Mouse (Mus musculus): ENCODE results near the gene Dus2. TPM values are rescaled to one million over a fixed set of nuclear protein-coding genes. Genes with fewer than 3 reads are reported as not detected.

The Dus2 gene
- polyA plus RNA-seq, 1 experiment from 2014 or later, result 17.6 TPM

- Histone ChIP-seq H3K27me3 (replicated peaks) (no peaks in the 10 kb centered on the region), H3K4me3 (replicated peaks) (no peak overlapping the region), H3K9me3 (no peaks in the 10 kb centered on the region), H3K9ac (no peak overlapping the region), H3K4me2 (no peak overlapping the region), H3K4me1 (no peaks in the 10 kb centered on the region), H3K36me3 (no peaks in the 10 kb centered on the region), H3K27ac (no peak overlapping the region)
- no peak for ATAC-seq (ENCODE audit: insufficient read depth, low FRiP score, low read depth)
- 40% methylated on average over 1 of the region's 1 CpGs for WGBS
Measured at GRCm38 (mm10) chr8:106069565-106069964, 78.4 kb downstream of the Dus2 start.

GRCm38 (mm10) chr8:106072113-106072512 lies 81.0 kb downstream of the Dus2 start:
- ATAC-seq (ENCODE audit: insufficient read depth, low FRiP score, low read depth), result no peak
- Histone ChIP-seq H3K36me3 (peaks cover under 1% of the 10 kb centered on the region; the same call in 1 of the 2 replicates), H3K4me3 (replicated peaks) (no peak overlapping the region), H3K4me2 (no peak overlapping the region), H3K27me3 (replicated peaks) (no peaks in the 10 kb centered on the region), H3K9ac (no peak overlapping the region), H3K4me1 (no peaks in the 10 kb centered on the region), H3K27ac (no peak overlapping the region), H3K9me3 (no peaks in the 10 kb centered on the region)

GRCm38 (mm10) chr8:106074236-106074635 lies 83.1 kb downstream of the Dus2 start:
- H3K27me3 ChIP-seq (replicated peaks), result no peaks in the 10 kb centered on the region
- H3K9ac ChIP-seq, result no peak overlapping the region
- no peaks in the 10 kb centered on the region for H3K9me3 ChIP-seq
- ATAC-seq (ENCODE audit: insufficient read depth, low FRiP score, low read depth), result no peak
- H3K4me2 ChIP-seq, result no peak overlapping the region
- H3K4me3 ChIP-seq (replicated peaks), result no peak overlapping the region
- H3K4me1 ChIP-seq, result no peaks in the 10 kb centered on the region
- H3K27ac ChIP-seq, result no peak overlapping the region
- H3K36me3 ChIP-seq, result peaks cover 8% of the 10 kb centered on the region; the same call in 1 of the 2 replicates

GRCm38 (mm10) chr8:106074659-106075058 lies 83.5 kb downstream of the Dus2 start:
- 72% methylated on average over 1 of the region's 1 CpGs for WGBS
- Histone ChIP-seq H3K4me2 (no peak overlapping the region), H3K9me3 (no peaks in the 10 kb centered on the region), H3K4me1 (no peaks in the 10 kb centered on the region), H3K36me3 (peaks cover 12% of the 10 kb centered on the region; the same call in 1 of the 2 replicates), H3K9ac (no peak overlapping the region), H3K27ac (no peak overlapping the region), H3K27me3 (replicated peaks) (no peaks in the 10 kb centered on the region), H3K4me3 (replicated peaks) (no peak overlapping the region)
- no peak for ATAC-seq (ENCODE audit: insufficient read depth, low FRiP score, low read depth)

- Histone ChIP-seq H3K9me3 (no peaks in the 10 kb centered on the region), H3K4me1 (no peaks in the 10 kb centered on the region), H3K9ac (no peak overlapping the region), H3K4me2 (no peak overlapping the region), H3K36me3 (peaks cover 12% of the 10 kb centered on the region; the same call in 1 of the 2 replicates), H3K27ac (no peak overlapping the region), H3K27me3 (replicated peaks) (no peaks in the 10 kb centered on the region), H3K4me3 (replicated peaks) (no peak overlapping the region)
- WGBS, result 75% methylated on average over 9 of the region's 9 CpGs
- ATAC-seq (ENCODE audit: insufficient read depth, low FRiP score, low read depth), result no peak
Measured at GRCm38 (mm10) chr8:106075161-106075862, 84.2 kb downstream of the Dus2 start.

- no peak for ATAC-seq (ENCODE audit: insufficient read depth, low FRiP score, low read depth)
- Histone ChIP-seq H3K4me1 (no peaks in the 10 kb centered on the region), H3K4me3 (replicated peaks) (no peak overlapping the region), H3K9ac (no peak overlapping the region), H3K27ac (no peak overlapping the region), H3K36me3 (peaks cover 12% of the 10 kb centered on the region; the same call in 1 of the 2 replicates), H3K9me3 (no peaks in the 10 kb centered on the region), H3K4me2 (no peak overlapping the region), H3K27me3 (replicated peaks) (no peaks in the 10 kb centered on the region)
- 93% methylated on average over 5 of the region's 5 CpGs for WGBS
Measured at GRCm38 (mm10) chr8:106075863-106076174, 84.7 kb downstream of the Dus2 start.

- WGBS, result 82% methylated on average over 5 of the region's 5 CpGs
Measured at GRCm38 (mm10) chr8:106076612-106077011, 85.5 kb downstream of the Dus2 start.

GRCm38 (mm10) chr8:106077452-106078067 lies 86.4 kb downstream of the Dus2 start:
- H3K36me3 ChIP-seq, result peaks cover 12% of the 10 kb centered on the region; the same call in 1 of the 2 replicates
- no peak overlapping the region for H3K27ac ChIP-seq
- H3K27me3 ChIP-seq (replicated peaks), result no peaks in the 10 kb centered on the region
- no peak overlapping the region for H3K4me2 ChIP-seq
- H3K9me3 ChIP-seq, result no peaks in the 10 kb centered on the region
- H3K4me3 ChIP-seq (replicated peaks), result no peak overlapping the region
- H3K9ac ChIP-seq, result no peak overlapping the region
- WGBS, result 84% methylated on average over 1 of the region's 1 CpGs
- ATAC-seq (ENCODE audit: insufficient read depth, low FRiP score, low read depth), result no peak
- H3K4me1 ChIP-seq, result no peaks in the 10 kb centered on the region

More at GRCm38 (mm10) chr8:106076612-106077011, 85.5 kb downstream of the Dus2 start:
- no peak for ATAC-seq (ENCODE audit: insufficient read depth, low FRiP score, low read depth)
- Histone ChIP-seq H3K27ac (no peak overlapping the region), H3K27me3 (replicated peaks) (no peaks in the 10 kb centered on the region), H3K4me1 (no peaks in the 10 kb centered on the region), H3K9me3 (no peaks in the 10 kb centered on the region), H3K4me3 (replicated peaks) (no peak overlapping the region), H3K9ac (no peak overlapping the region), H3K36me3 (peaks cover 12% of the 10 kb centered on the region; the same call in 1 of the 2 replicates), H3K4me2 (no peak overlapping the region)

GRCm38 (mm10) chr8:106102321-106102720 lies 111.2 kb downstream of the Dus2 start:
- Histone ChIP-seq H3K4me2 (no peak overlapping the region), H3K4me3 (replicated peaks) (no peak overlapping the region), H3K9ac (no peak overlapping the region), H3K27ac (no peak overlapping the region), H3K9me3 (no peaks in the 10 kb centered on the region), H3K36me3 (peaks cover 9% of the 10 kb centered on the region), H3K27me3 (replicated peaks) (no peaks in the 10 kb centered on the region), H3K4me1 (no peaks in the 10 kb centered on the region)
- ATAC-seq (ENCODE audit: insufficient read depth, low FRiP score, low read depth), result no peak
- WGBS, result 86% methylated on average over 4 of the region's 4 CpGs

Small RNA genes within 50 kb of the gene (microRNA-seq; reads per million reads assigned to microRNA genes)
- not detected for gene Mir7074

Other genes starting within 250 kb of the Dus2 start
- gene Gfod2, start 232.7 kb upstream of the Dus2 start, polyA plus RNA-seq (2015; fragmentation: Nextera tagmentation; extraction: Ambion mirVana), result 16.0 and 16.2 TPM in 2 replicates
- gene Ranbp10, start 164.0 kb upstream of the Dus2 start, polyA plus RNA-seq (2015; fragmentation: Nextera tagmentation; extraction: Ambion mirVana), result 13.1 and 13.4 TPM in 2 replicates
- gene Tsnaxip1, start 163.6 kb upstream of the Dus2 start, polyA plus RNA-seq (2015; fragmentation: Nextera tagmentation; extraction: Ambion mirVana), result not detected in 2 replicates
- 38.0 and 41.2 TPM in 2 replicates for gene Cenpt, start 138.1 kb upstream of the Dus2 start, polyA plus RNA-seq (2015; fragmentation: Nextera tagmentation; extraction: Ambion mirVana)
- 61.6 and 63.3 TPM in 2 replicates for gene Thap11, start 136.2 kb upstream of the Dus2 start, polyA plus RNA-seq (2015; fragmentation: Nextera tagmentation; extraction: Ambion mirVana)
- gene Nutf2, start 130.8 kb upstream of the Dus2 start, polyA plus RNA-seq (2015; fragmentation: Nextera tagmentation; extraction: Ambion mirVana), result 151 and 214 TPM in 2 replicates
- 35.7 and 41.9 TPM in 2 replicates for gene Edc4, start 110.5 kb upstream of the Dus2 start, polyA plus RNA-seq (2015; fragmentation: Nextera tagmentation; extraction: Ambion mirVana)
- 0.31 and 0.63 TPM in 2 replicates for gene Nrn1l, start 97.8 kb upstream of the Dus2 start, polyA plus RNA-seq (2015; fragmentation: Nextera tagmentation; extraction: Ambion mirVana)
- 28.7 and 30.7 TPM in 2 replicates for gene Pskh1, start 90.9 kb upstream of the Dus2 start, polyA plus RNA-seq (2015; fragmentation: Nextera tagmentation; extraction: Ambion mirVana)
- gene Ctrl, start 57.5 kb upstream of the Dus2 start, polyA plus RNA-seq (2015; fragmentation: Nextera tagmentation; extraction: Ambion mirVana), result 1.9 and 3.8 TPM in 2 replicates
- 61.2 and 61.4 TPM in 2 replicates for gene Psmb10, start 52.9 kb upstream of the Dus2 start, polyA plus RNA-seq (2015; fragmentation: Nextera tagmentation; extraction: Ambion mirVana)
- 2.9 and 5.8 TPM in 2 replicates for gene Lcat, start 48.0 kb upstream of the Dus2 start, polyA plus RNA-seq (2015; fragmentation: Nextera tagmentation; extraction: Ambion mirVana)
- gene Slc12a4, start 25.2 kb upstream of the Dus2 start, polyA plus RNA-seq (2015; fragmentation: Nextera tagmentation; extraction: Ambion mirVana), result 32.7 and 33.4 TPM in 2 replicates
- gene Dpep3, start 11.9 kb upstream of the Dus2 start, polyA plus RNA-seq (2015; fragmentation: Nextera tagmentation; extraction: Ambion mirVana), result not detected in 2 replicates
- gene Dpep2nb, start 14.6 kb downstream of the Dus2 start, polyA plus RNA-seq (2015; fragmentation: Nextera tagmentation; extraction: Ambion mirVana), result not detected in 2 replicates
- 14.9 and 15.3 TPM in 2 replicates for gene Ddx28, start 20.5 kb downstream of the Dus2 start, polyA plus RNA-seq (2015; fragmentation: Nextera tagmentation; extraction: Ambion mirVana)
- 7.8 TPM in 2 replicates for gene Nfatc3, start 67.5 kb downstream of the Dus2 start, polyA plus RNA-seq (2015; fragmentation: Nextera tagmentation; extraction: Ambion mirVana)
- 45.8 and 46.1 TPM in 2 replicates for gene Esrp2, start 145.6 kb downstream of the Dus2 start, polyA plus RNA-seq (2015; fragmentation: Nextera tagmentation; extraction: Ambion mirVana)
- 11.9 and 12.3 TPM in 2 replicates for gene Pla2g15, start 159.1 kb downstream of the Dus2 start, polyA plus RNA-seq (2015; fragmentation: Nextera tagmentation; extraction: Ambion mirVana)
- 39.8 and 47.3 TPM in 2 replicates for gene Slc7a6, start 177.5 kb downstream of the Dus2 start, polyA plus RNA-seq (2015; fragmentation: Nextera tagmentation; extraction: Ambion mirVana)
- gene Slc7a6os, start 219.6 kb downstream of the Dus2 start, polyA plus RNA-seq (2015; fragmentation: Nextera tagmentation; extraction: Ambion mirVana), result 32.0 and 35.4 TPM in 2 replicates
- gene Prmt7, start 219.6 kb downstream of the Dus2 start, polyA plus RNA-seq (2015; fragmentation: Nextera tagmentation; extraction: Ambion mirVana), result 42.2 and 46.3 TPM in 2 replicates